Mouse (Mus musculus) hindbrain, embryonic 16.5 days (tissue): Measurements from ENCODE around the gene Gm8265. TPM values are rescaled to one million over a fixed set of nuclear protein-coding genes. Genes with fewer than 3 reads are reported as not detected.
"Not testable (repeated sequence)": the region's sequence is repeated elsewhere in the genome, so short reads cannot be mapped to it uniquely, and the experiment has no call there.

Source experiments
- ATAC-seq: fragments of 200-750 bp; cut with Nextera tagmentation; 2 replicates; pipeline ENCODE4 v1.8.0; 2017; ENCODE audit warnings: moderate TSS enrichment, moderate library complexity
- H3K27ac ChIP-seq: fragments of 300-500 bp; sonication (generic); 2 replicates; pipeline ENCODE4 v1.5.1; 2014; ENCODE audit warnings: low read depth, mild to moderate bottlenecking, control low read depth, low read length, moderate library complexity
- H3K27me3 ChIP-seq: fragments of 300-500 bp; sonication (generic); replicated peaks from 2 replicates; pipeline ENCODE4 v1.6.1; 2014; ENCODE audit warnings: low read length; ENCODE audit not compliant: control insufficient read depth, insufficient read depth
- H3K36me3 ChIP-seq: fragments of 300-500 bp; sonication (generic); 2 replicates; pipeline ENCODE4 v1.6.1; 2014; ENCODE audit warnings: mild to moderate bottlenecking, low read length, moderate library complexity, mixed read lengths; ENCODE audit not compliant: control insufficient read depth, insufficient read depth
- H3K4me1 ChIP-seq: fragments of 300-500 bp; sonication (generic); 2 replicates; pipeline ENCODE4 v1.6.1; 2014; ENCODE audit warnings: low read depth, low read length; ENCODE audit not compliant: control insufficient read depth, insufficient read depth
- H3K4me2 ChIP-seq: fragments of 300-500 bp; sonication (generic); 2 replicates; pipeline ENCODE4 v1.6.1; 2014; ENCODE audit warnings: mild to moderate bottlenecking, low read length, control low read depth, moderate library complexity
- H3K4me3 ChIP-seq: fragments of 300-500 bp; sonication (generic); 2 replicates; pipeline ENCODE4 v1.5.1; 2014; ENCODE audit warnings: mild to moderate bottlenecking, low read length, control low read depth, moderate library complexity
- H3K9ac ChIP-seq: fragments of 300-500 bp; sonication (generic); 2 replicates; pipeline ENCODE4 v1.6.1; 2014; ENCODE audit warnings: low read depth, mild to moderate bottlenecking, control low read depth, low read length, moderate library complexity
- H3K9me3 ChIP-seq: fragments of 300-500 bp; sonication (generic); 2 replicates; pipeline ENCODE4 v1.6.1; 2014; ENCODE audit warnings: mild to moderate bottlenecking, low read length, moderate library complexity; ENCODE audit not compliant: control insufficient read depth
- WGBS: fragments of 180-500 bp; shearing (Covaris S2); extraction: QIAGEN DNeasy Blood & Tissue Kit; methylation state at CpG from one replicate; pipeline ENCODE4 v1.1.7; 2014; 5-methylcytosine and 5-hydroxymethylcytosine counted together
- polyA plus RNA-seq: library from polyadenylated mRNA; unstranded; fragments of >200 nt; fragmentation: Nextera tagmentation; extraction: Ambion mirVana; gene quantifications from 2 replicates; pipeline ENCODE4 v1.2.1, GENCODE M21; 2015

Gene Gm8265
- polyA plus RNA-seq: not detected in 2 replicates

GRCm38 (mm10) chr14:5632928-5633327 lies at the start of gene Gm8265:
Gm8265 (minus strand) TSS chr14:5633028.
- H3K27ac ChIP-seq, H3K4me3 ChIP-seq, ATAC-seq, H3K27me3 ChIP-seq, H3K36me3 ChIP-seq, H3K9ac ChIP-seq, H3K9me3 ChIP-seq, H3K4me2 ChIP-seq, H3K4me1 ChIP-seq: not testable (repeated sequence)
- no CpG with 5 or more reads among the region's 1 CpGs for WGBS

Other genes starting within 250 kb of the Gm8265 start
- gene Gm3500, start 244.0 kb downstream of the Gm8265 start, polyA plus RNA-seq: 0.49 and 2.0 TPM in 2 replicates
- gene Gm3194, start 177.6 kb downstream of the Gm8265 start, polyA plus RNA-seq: 3.1 and 3.3 TPM in 2 replicates
- not detected in 2 replicates for gene Gm8246, start 155.2 kb downstream of the Gm8265 start, polyA plus RNA-seq
- not detected in 2 replicates for gene Gm3187, start 148.8 kb downstream of the Gm8265 start, polyA plus RNA-seq
- gene Gm3488, start 131.4 kb downstream of the Gm8265 start, polyA plus RNA-seq: 17.8 and 19.4 TPM in 2 replicates
- gene Gm3532, start 94.5 kb downstream of the Gm8265 start, polyA plus RNA-seq: 0.14 TPM in 1 of 2 replicates, not detected in the other
- gene Gm9603, start 54.4 kb upstream of the Gm8265 start, polyA plus RNA-seq: not detected in 2 replicates
- 1.1 and 2.7 TPM in 2 replicates for gene Gm3373, start 108.5 kb upstream of the Gm8265 start, polyA plus RNA-seq
- 4.4 and 4.7 TPM in 2 replicates for gene Gm3383, start 175.0 kb upstream of the Gm8265 start, polyA plus RNA-seq
- gene Gm3424, start 197.3 kb upstream of the Gm8265 start, polyA plus RNA-seq: not detected in 2 replicates
- 1.7 and 2.3 TPM in 2 replicates for gene Gm8237, start 247.4 kb upstream of the Gm8265 start, polyA plus RNA-seq